Mouse (Mus musculus) kidney, adult 2 months (tissue): Measurements from ENCODE around the gene Cdk11b. TPM values are rescaled to one million over a fixed set of nuclear protein-coding genes. Genes with fewer than 3 reads are reported as not detected.
A peak's percentile ranks its signal among the peaks of the same experiment; 100 is the strongest.

Experiments
- DNase-seq: peaks from one replicate; pipeline ENCODE4 v3.0.0; 2021
- H3K27ac ChIP-seq: fragments of 200-500 bp; 2 replicates; pipeline ENCODE4 v1.5.1; 2012; ENCODE audit warnings: low read depth, low read length, control low read depth, inconsistent platforms; ENCODE audit not compliant: insufficient read depth
- H3K27me3 ChIP-seq: fragments of 200-500 bp; replicated peaks from 2 replicates; pipeline ENCODE4 v1.6.1; 2012; ENCODE audit warnings: mild to moderate bottlenecking, moderate library complexity, low read length, inconsistent platforms; ENCODE audit not compliant: control insufficient read depth, insufficient read depth
- H3K36me3 ChIP-seq: fragments of 200-500 bp; 2 replicates; pipeline ENCODE4 v1.6.1; 2012; ENCODE audit warnings: mild to moderate bottlenecking, moderate library complexity, low read length, inconsistent platforms; ENCODE audit not compliant: control insufficient read depth, insufficient read depth
- H3K4me1 ChIP-seq: fragments of 200-500 bp; 2 replicates; pipeline ENCODE4 v1.6.1; 2011; ENCODE audit warnings: low read length; ENCODE audit not compliant: control insufficient read depth, insufficient read depth
- H3K4me3 ChIP-seq: fragments of 200-500 bp; 2 replicates; pipeline ENCODE4 v1.5.1; 2011; ENCODE audit warnings: mild to moderate bottlenecking, low read depth, low read length, control low read depth; ENCODE audit not compliant: insufficient read depth
- CTCF ChIP-seq: fragments of 200-500 bp; conservative IDR thresholded peaks from 2 replicates; pipeline ENCODE4 v1.5.1; 2011; ENCODE audit warnings: low read depth, mild to moderate bottlenecking, control low read depth, low read length, moderate library complexity, mixed read lengths; ENCODE audit not compliant: insufficient read depth, insufficient read length
- POLR2A ChIP-seq: fragments of 200-500 bp; IDR thresholded peaks from one replicate; pipeline ENCODE4 v1.6.1; 2011; ENCODE audit warnings: low read depth, low read length, control low read depth
- WGBS: fragments of 180-500 bp; shearing (Covaris S2); methylation state at CpG from one replicate; pipeline ENCODE4 v1.1.7; 2018; 5-methylcytosine and 5-hydroxymethylcytosine counted together
- polyA plus RNA-seq: library from polyadenylated mRNA; depleted of rRNA; stranded (reverse); fragments of >200 nt; gene quantifications from 2 replicates; pipeline ENCODE4 v1.2.3, GENCODE M21; 2012; rRNA removed

Gene Cdk11b
- polyA plus RNA-seq, 1 experiment = 24.8 TPM

- no peak for TF ChIP-seq POLR2A
- TF ChIP-seq CTCF = no peak
Observed at GRCm38 (mm10) chr4:155694482-155695401, 70.1 kb downstream of the Cdk11b start.

GRCm38 (mm10) chr4:155695531-155696062 is 70.9 kb downstream of the Cdk11b start:
- Histone ChIP-seq H3K36me3 (no peaks in the 10 kb centered on the region), H3K4me1 (no peaks in the 10 kb centered on the region), H3K27ac (no peak overlapping the region), H3K27me3 (no peaks in the 10 kb centered on the region), H3K4me3 (no peak overlapping the region)
- DNase-seq = no peak
- 80% methylated on average over 4 of the region's 4 CpGs for WGBS
- TF ChIP-seq CTCF = no peak
- TF ChIP-seq POLR2A = no peak

More at GRCm38 (mm10) chr4:155694482-155695401, 70.1 kb downstream of the Cdk11b start:
- DNase-seq = peak; percentile 55
- H3K27ac ChIP-seq = no peak overlapping the region
- WGBS = 3% methylated on average over 92 of the region's 92 CpGs
- no peaks in the 10 kb centered on the region for H3K4me1 ChIP-seq
- H3K27me3 ChIP-seq = no peaks in the 10 kb centered on the region
- no peaks in the 10 kb centered on the region for H3K36me3 ChIP-seq
- H3K4me3 ChIP-seq = peak overlapping the region; percentile 61

- Histone ChIP-seq H3K27me3 (no peaks in the 10 kb centered on the region), H3K4me3 (no peak overlapping the region), H3K36me3 (no peaks in the 10 kb centered on the region), H3K4me1 (no peaks in the 10 kb centered on the region), H3K27ac (no peak overlapping the region)
- TF ChIP-seq POLR2A (no peak), CTCF (no peak)
- DNase-seq = no peak
- WGBS = 71% methylated on average over 16 of the region's 16 CpGs
Observed at GRCm38 (mm10) chr4:155696261-155697255, 71.9 kb downstream of the Cdk11b start.

Other genes with a start within 250 kb of the Cdk11b start
- gene Gabrd, start 226.7 kb upstream of the Cdk11b start, polyA plus RNA-seq = 0.47 and 0.56 TPM in 2 replicates
- gene Cfap74, start 215.7 kb upstream of the Cdk11b start, polyA plus RNA-seq = 0.27 and 0.42 TPM in 2 replicates
- gene Tmem52, start 155.7 kb upstream of the Cdk11b start, polyA plus RNA-seq = 14.7 and 15.7 TPM in 2 replicates
- 399 and 462 TPM in 2 replicates for gene Gnb1, start 133.5 kb upstream of the Cdk11b start, polyA plus RNA-seq
- 141 and 153 TPM in 2 replicates for gene Nadk, start 62.5 kb upstream of the Cdk11b start, polyA plus RNA-seq
- 7.5 and 7.9 TPM in 2 replicates for gene Slc35e2, start 23.4 kb upstream of the Cdk11b start, polyA plus RNA-seq
- gene Gm10563, start 20.6 kb downstream of the Cdk11b start, polyA plus RNA-seq = not detected in 2 replicates
- 22.4 and 28.0 TPM in 2 replicates for gene Mmp23, start 28.5 kb downstream of the Cdk11b start, polyA plus RNA-seq
- 57.7 and 72.6 TPM in 2 replicates for gene Mib2, start 44.3 kb downstream of the Cdk11b start, polyA plus RNA-seq
- 9.8 and 10.6 TPM in 2 replicates for gene Fndc10, start 69.5 kb downstream of the Cdk11b start, polyA plus RNA-seq
- 81.9 and 101 TPM in 2 replicates for gene Ssu72, start 79.9 kb downstream of the Cdk11b start, polyA plus RNA-seq
- 0.67 TPM in 2 replicates for gene Tmem240, start 109.9 kb downstream of the Cdk11b start, polyA plus RNA-seq
- 130 and 145 TPM in 2 replicates for gene Atad3a, start 136.2 kb downstream of the Cdk11b start, polyA plus RNA-seq
- 21.8 and 27.2 TPM in 2 replicates for gene Vwa1, start 149.8 kb downstream of the Cdk11b start, polyA plus RNA-seq
- 1.8 and 2.4 TPM in 2 replicates for gene Tmem88b, start 161.0 kb downstream of the Cdk11b start, polyA plus RNA-seq
- 2.8 and 3.2 TPM in 2 replicates for gene Ankrd65, start 165.6 kb downstream of the Cdk11b start, polyA plus RNA-seq
- 83.1 and 91.1 TPM in 2 replicates for gene Mrpl20, start 178.0 kb downstream of the Cdk11b start, polyA plus RNA-seq
- 54.1 and 56.8 TPM in 2 replicates for gene Ccnl2, start 187.6 kb downstream of the Cdk11b start, polyA plus RNA-seq
- 164 and 195 TPM in 2 replicates for gene Aurkaip1, start 206.4 kb downstream of the Cdk11b start, polyA plus RNA-seq
- 98.0 and 115 TPM in 2 replicates for gene Mxra8, start 214.8 kb downstream of the Cdk11b start, polyA plus RNA-seq
- 123 and 174 TPM in 2 replicates for gene Dvl1, start 222.5 kb downstream of the Cdk11b start, polyA plus RNA-seq
- 0.64 and 0.72 TPM in 2 replicates for gene Tas1r3, start 238.5 kb downstream of the Cdk11b start, polyA plus RNA-seq
- 46.2 and 53.1 TPM in 2 replicates for gene Cptp, start 244.6 kb downstream of the Cdk11b start, polyA plus RNA-seq
- gene Ints11, start 244.7 kb downstream of the Cdk11b start, polyA plus RNA-seq = 26.0 and 28.9 TPM in 2 replicates